Mouse (Mus musculus): ENCODE measurements around the gene Zfand3. TPM values are rescaled to one million over a fixed set of nuclear protein-coding genes. Genes with fewer than 3 reads are reported as not detected.

Gene Zfand3
- total RNA-seq, 2 experiments from 2014 or later, result 110 to 117 TPM

- no peak for DNase-seq
Measured at GRCm38 (mm10) chr17:30103641-30104165, 99.2 kb downstream of the Zfand3 start.

- DNase-seq, result no peak
Measured at GRCm38 (mm10) chr17:30105369-30105768, 100.8 kb downstream of the Zfand3 start.

- DNase-seq, result no peak
Measured at GRCm38 (mm10) chr17:30110678-30111077, 106.1 kb downstream of the Zfand3 start.

GRCm38 (mm10) chr17:30111556-30111955, 107.0 kb downstream of the Zfand3 start:
- no peak for DNase-seq

- DNase-seq, result no peak
Measured at GRCm38 (mm10) chr17:30112080-30112479, 107.5 kb downstream of the Zfand3 start.

GRCm38 (mm10) chr17:30112555-30113305, 108.2 kb downstream of the Zfand3 start:
- no peak for DNase-seq

GRCm38 (mm10) chr17:30114761-30115160, 110.2 kb downstream of the Zfand3 start:
- DNase-seq, result peak; percentile 41

GRCm38 (mm10) chr17:30116226-30116625, 111.7 kb downstream of the Zfand3 start:
- DNase-seq, result peak; percentile 23

GRCm38 (mm10) chr17:30118036-30118435, 113.5 kb downstream of the Zfand3 start:
- DNase-seq, result no peak

GRCm38 (mm10) chr17:30122278-30122677, 117.7 kb downstream of the Zfand3 start:
- DNase-seq, result no peak

GRCm38 (mm10) chr17:30128456-30128855, 123.9 kb downstream of the Zfand3 start:
- no peak for DNase-seq

GRCm38 (mm10) chr17:30129220-30129619, 124.7 kb downstream of the Zfand3 start:
- DNase-seq, result no peak

GRCm38 (mm10) chr17:30130326-30130725, 125.8 kb downstream of the Zfand3 start:
- no peak for DNase-seq

- DNase-seq, result no peak
Measured at GRCm38 (mm10) chr17:30133641-30134040, 129.1 kb downstream of the Zfand3 start.

- DNase-seq, result no peak
Measured at GRCm38 (mm10) chr17:30134955-30135735, 130.6 kb downstream of the Zfand3 start.

GRCm38 (mm10) chr17:30135890-30136289, 131.4 kb downstream of the Zfand3 start:
- DNase-seq, result no peak

- no peak for DNase-seq
Measured at GRCm38 (mm10) chr17:30136684-30137083, 132.2 kb downstream of the Zfand3 start.

GRCm38 (mm10) chr17:30137115-30137514, 132.6 kb downstream of the Zfand3 start:
- DNase-seq, result no peak

GRCm38 (mm10) chr17:30144114-30144513, 139.6 kb downstream of the Zfand3 start:
- no peak for DNase-seq

- DNase-seq, result no peak
Measured at GRCm38 (mm10) chr17:30145596-30146149, 141.1 kb downstream of the Zfand3 start.

- DNase-seq, result no peak
Measured at GRCm38 (mm10) chr17:30146555-30146954, 142.0 kb downstream of the Zfand3 start.

- no peak for DNase-seq
Measured at GRCm38 (mm10) chr17:30147897-30148296, 143.4 kb downstream of the Zfand3 start.

- peak; percentile 24 for DNase-seq
Measured at GRCm38 (mm10) chr17:30148320-30148719, 143.8 kb downstream of the Zfand3 start.

Data from adrenal gland, postnatal 10 days (tissue).